9 mouse cellular contexts compared by ENCODE assay signal in genomic region chr11:76300862-76301261, GRCm38 (mm10).
"Had no signal": no experiment of that assay in that cellular context is flagged by ENCODE, and none has a peak within 500 bp of the region (broad histone marks: within the 10 kb centered on the region; RNA-seq: fewer than 3 reads in every experiment).

No protein-coding gene starts in this region.

- H3K9ac ChIP-seq: kidney, embryonic 15.5 days; liver, embryonic 15.5 days; lung, embryonic 15.5 days; midbrain, embryonic 12.5 days had no signal

- H3K9me3 ChIP-seq: kidney, embryonic 15.5 days; liver, embryonic 15.5 days; lung, embryonic 15.5 days; midbrain, embryonic 12.5 days had no signal

- H3K4me1 ChIP-seq: liver, embryonic 15.5 days had no signal

- DNase-seq: kidney, postnatal 14 days; left cerebral cortex, postnatal 4 days; right cerebral cortex, postnatal 25 days; thymus, postnatal 36 days had no signal

- H3K36me3 ChIP-seq: kidney, embryonic 15.5 days; liver, embryonic 15.5 days; lung, embryonic 15.5 days; midbrain, embryonic 12.5 days had no signal

- H3K4me2 ChIP-seq: kidney, embryonic 15.5 days; liver, embryonic 11.5 days; liver, embryonic 15.5 days; lung, embryonic 15.5 days; midbrain, embryonic 12.5 days had no signal

- H3K27me3 ChIP-seq: kidney, embryonic 15.5 days; liver, embryonic 15.5 days; lung, embryonic 15.5 days; midbrain, embryonic 12.5 days had no signal

- H3K4me3 ChIP-seq: kidney, embryonic 15.5 days; liver, embryonic 15.5 days; lung, embryonic 15.5 days; midbrain, embryonic 12.5 days had no signal

- H3K27ac ChIP-seq: kidney, embryonic 15.5 days; liver, embryonic 15.5 days; lung, embryonic 15.5 days; midbrain, embryonic 12.5 days had no signal
